Mouse (Mus musculus): ENCODE results near the gene Aars2.

GRCm38 (mm10) chr17:45474146-45474545 lies 32.5 kb upstream of the Aars2 start:
- TF ChIP-seq CTCF (IDR thresholded peaks at IDR 0.05; ENCODE audit: control insufficient read depth, insufficient read depth, low read length) (no peak), POLR2A (IDR thresholded peaks at IDR 0.05; ENCODE audit: borderline replicate concordance, control insufficient read depth, low read depth, low read length) (no peak)

Data from bone marrow, adult 2 months (tissue).